Mouse (Mus musculus): ENCODE data around the gene Nr4a1.

DNA sequence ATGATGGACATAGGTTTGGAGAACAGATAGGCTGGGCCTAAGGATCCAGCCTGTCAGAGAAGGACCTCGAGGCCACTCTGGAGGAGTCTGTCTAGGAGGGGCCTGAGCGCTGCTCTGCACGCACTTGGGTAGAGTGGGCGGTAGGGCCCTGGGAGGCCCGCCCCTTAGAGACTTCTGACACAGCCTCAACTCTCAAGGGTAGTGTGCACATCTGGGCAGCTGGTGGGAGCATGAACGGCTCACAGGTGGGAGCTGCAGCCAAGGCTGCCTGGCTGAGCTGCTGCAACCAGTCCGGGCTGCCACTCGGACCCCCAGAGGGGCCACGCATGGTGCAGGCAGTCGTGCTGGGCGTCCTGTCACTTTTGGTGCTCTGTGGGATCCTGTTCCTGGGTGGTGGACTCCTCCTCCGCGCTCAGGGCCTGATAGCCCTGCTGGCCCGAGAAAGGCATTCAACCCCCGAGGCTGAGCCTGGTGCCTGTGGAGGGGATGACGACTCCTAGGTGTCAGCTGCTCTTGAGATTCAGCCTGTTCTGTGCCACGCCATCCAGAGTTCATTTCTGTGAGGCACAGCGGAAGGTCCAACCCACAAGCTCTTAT, 39.1 kb downstream of the Nr4a1 start, which contains the start of gene 6030408B16Rik:
- TF ChIP-seq CTCF (conservative IDR thresholded peaks at IDR 0.05; ENCODE audit: insufficient read depth, insufficient read length, low read depth, low read length) = no peak
- no peak for TF ChIP-seq POLR2A (IDR thresholded peaks at IDR 0.05; ENCODE audit: low read depth, low read length)

All from kidney, adult 2 months (tissue).